Mouse (Mus musculus): Measurements from ENCODE around the gene Proser1.

DNA sequence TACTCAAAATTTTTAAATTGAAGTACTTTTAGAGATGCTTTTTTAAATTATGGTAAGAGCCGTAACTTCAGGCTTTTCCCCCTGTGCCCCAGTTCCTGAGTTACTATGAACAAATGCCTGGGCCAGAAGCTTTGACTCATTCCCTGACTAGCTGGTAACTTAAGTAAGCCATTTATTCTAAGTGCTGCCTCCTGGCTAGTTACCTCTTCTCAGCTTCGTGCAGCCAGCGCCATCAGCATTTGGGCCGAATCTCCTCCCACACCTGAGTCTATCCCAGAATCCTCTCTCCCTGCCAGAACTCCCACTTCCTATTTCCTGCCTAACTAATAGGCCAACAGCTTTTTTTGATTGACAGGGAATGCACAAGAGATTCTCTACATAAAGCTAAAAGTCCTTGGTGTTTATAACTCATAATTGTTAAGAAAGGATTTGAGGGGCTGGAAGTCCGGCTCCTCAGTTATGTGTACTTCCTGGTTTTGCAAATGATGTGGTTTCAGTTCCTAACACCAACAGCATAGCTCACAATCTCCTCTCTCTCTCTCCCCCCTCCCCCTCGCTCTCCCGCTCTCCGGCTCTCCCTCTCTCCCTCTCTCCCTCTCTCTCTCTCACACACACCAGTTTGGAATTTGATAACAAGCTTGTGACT is 20.1 kb downstream of the Proser1 start:
- TF ChIP-seq CTCF (IDR thresholded peaks at IDR 0.05; ENCODE audit: low read depth) (no peak), EP300 (IDR thresholded peaks at IDR 0.05; ENCODE audit: low read depth) (no peak)

Data from liver, postnatal 0 days (tissue).